Mouse (Mus musculus): ENCODE measurements around the gene Tmem161a. TPM values are rescaled to one million over a fixed set of nuclear protein-coding genes. Genes with fewer than 3 reads are reported as not detected.

Tmem161a gene
- polyA plus RNA-seq (2012; rRNA removed) = 29.4 and 31.9 TPM in 2 replicates

DNA sequence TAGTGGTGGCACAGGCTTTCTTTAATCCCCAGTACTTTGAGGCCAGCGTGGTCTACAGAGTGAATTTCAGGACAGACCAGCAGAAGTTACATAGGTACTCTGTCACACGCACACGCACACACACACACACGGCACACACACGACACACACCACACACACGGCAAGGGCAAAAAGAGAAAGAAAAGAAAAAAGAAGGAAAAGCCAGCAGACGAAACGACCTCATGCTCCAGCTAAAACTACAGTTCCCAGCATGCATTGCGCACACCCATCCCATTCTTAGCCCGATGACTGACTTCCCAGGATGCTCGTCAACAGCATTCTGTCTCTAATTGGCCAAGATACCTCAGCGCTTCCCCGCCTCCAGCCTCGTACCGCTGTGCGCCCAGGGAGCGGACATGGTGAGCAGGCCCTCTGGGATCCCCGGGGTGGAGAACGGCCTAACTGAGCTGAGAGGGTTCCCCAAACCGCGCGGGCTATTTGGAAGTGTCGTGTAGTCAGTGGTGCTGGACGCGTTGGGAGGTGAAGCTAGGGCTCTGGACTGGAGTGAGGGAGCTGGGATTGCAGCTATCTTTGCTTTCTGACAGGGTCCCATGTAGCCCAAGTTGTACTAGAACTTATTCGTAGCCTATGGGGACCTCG, at the start of gene Tmem161a:
TSS of gene Tmem161a (plus strand) at position 314 of the 639 bp plus-strand sequence.

DNA sequence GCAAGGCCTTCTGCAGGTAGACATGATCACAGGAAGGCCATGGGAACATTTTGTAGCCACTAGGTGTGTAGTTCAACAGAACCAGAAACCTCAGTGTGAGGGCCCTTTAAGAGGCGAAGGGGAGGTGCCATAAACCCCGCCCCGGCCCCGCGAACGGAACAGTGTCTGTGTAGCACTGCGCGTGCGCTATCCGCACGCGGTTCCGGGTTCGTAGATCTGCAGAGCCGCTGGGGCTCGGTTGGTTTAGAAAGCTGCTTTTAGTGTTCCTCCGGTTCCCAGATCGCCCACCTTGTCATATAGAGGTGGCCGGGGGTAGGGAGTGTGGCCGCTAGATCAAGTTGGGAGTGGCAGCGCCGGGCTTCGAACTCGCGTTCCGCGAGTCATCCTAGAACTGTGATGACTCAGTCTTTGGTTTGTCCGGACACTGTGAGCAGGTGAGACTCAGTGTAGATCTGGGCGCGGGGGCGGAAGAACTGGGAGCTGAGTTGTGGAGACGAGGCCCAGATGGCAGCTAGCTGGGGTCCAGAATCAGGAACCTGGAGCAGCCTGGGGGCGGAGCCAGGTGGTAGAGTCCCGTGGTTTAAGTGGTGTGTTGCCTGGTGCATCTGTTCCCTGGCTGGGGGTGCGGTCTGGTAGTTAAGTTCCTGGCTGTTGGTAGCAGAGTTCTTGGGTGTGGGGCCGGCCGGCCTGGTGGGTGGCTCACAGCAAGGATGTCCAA, 40.8 kb upstream of the Tmem161a start, which contains the start of gene Nr2c2ap:
TSS of gene Nr2c2ap (plus strand) at position 168 of the 718 bp plus-strand sequence.

DNA sequence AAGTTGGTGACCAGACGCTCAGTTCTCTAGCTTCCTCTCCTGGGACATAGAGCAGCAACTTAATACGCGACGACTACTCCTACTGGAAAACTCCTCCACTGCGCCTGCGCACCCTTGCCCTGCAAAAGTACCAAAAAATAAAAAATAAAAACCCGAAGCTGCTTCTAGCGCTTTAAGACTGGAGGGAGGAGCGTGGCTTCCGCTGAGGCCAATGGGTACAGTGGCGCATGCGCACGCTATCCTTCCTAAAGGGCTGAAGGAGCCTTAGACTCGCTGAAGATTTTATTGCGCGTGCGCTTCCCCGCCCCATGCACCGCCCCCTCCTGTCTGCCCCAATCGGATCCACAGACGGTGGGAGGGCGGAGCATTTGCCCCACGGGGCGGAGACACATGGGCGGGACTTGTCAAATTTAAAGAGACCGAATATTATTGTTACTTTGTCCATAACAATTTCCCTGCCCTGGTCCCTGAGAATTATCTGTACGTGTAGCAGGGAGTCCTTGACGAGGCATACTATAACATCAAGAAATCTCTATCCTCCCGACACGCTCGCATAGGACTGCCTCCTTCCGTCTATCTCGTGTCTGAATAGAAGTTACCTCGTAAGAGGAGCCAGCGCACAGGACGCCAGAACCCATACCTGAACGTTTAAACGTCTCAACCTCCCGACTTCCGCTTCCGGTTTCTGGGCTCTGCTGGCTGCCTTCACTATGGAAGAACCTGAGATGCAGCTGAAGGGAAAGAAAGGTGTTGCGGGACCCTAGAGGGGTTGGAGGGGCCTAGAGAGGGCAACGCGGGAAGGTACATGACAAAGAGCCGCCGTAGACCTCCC, 32.9 kb upstream of the Tmem161a start, which contains the start of the genes Rfxank, Borcs8 and Mef2b:
TSS of gene Rfxank (minus strand) at position 129 of the 832 bp plus-strand sequence.
TSS of gene Borcs8 (plus strand) at position 474 of the 832 bp plus-strand sequence.
TSS of gene Mef2b (plus strand) at position 686 of the 832 bp plus-strand sequence.

DNA sequence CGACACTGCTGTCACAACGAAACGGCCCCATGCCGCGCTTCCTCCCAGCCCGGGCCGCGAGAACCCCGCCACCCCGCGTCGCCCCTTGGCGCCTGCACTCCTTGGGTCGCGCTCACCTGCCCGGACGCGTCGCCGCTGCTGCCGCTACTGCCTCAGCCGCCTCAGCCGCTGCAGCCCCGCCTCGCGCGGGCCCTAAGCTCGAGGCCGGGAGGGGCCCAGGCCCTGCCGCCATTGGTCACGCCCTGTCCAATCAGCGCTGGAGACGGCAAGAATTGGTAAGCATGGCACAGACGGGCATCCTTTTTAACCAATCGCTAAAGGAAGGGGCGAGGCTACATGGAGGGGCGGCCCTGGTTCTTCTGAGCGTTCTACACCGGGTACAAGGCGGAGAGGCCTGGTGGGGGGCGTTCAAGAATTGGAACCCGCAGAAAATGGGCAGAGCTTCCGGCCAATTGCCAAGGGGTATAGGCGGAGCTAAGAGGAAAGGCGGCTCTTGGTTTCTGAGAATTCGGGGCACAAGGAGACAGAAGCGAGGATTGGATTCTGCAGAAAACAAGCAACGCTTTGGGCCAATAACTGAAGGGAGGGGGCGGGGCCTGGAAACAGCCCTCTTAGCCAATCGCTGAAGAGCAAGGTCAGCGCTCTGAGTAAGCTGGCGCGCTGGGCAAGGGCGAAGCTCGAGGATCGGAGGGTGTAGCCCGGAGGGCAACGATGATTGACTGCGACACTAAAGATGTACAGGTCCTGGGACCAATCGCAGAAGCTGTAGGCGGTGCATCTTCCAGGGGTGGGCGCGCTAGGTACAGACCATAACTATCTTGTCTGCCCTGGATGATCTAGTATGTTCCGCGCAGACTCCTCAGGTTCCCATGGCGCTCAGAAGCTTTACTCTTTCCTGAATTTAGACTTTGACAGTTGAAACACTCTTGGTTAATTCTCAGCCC, 40.2 kb downstream of the Tmem161a start, which contains the start of gene Slc25a42:
TSS of gene Slc25a42 (minus strand) at position 194 of the 944 bp plus-strand sequence.

Other genes with a start within 250 kb of the Tmem161a start
- 17.5 and 20.3 TPM in 2 replicates for gene Gatad2a, start 176.0 kb upstream of the Tmem161a start, polyA plus RNA-seq (2012; rRNA removed)
- gene Mau2, start 129.6 kb upstream of the Tmem161a start, polyA plus RNA-seq (2012; rRNA removed) = 17.2 and 19.6 TPM in 2 replicates
- gene Sugp1, start 129.5 kb upstream of the Tmem161a start, polyA plus RNA-seq (2012; rRNA removed) = 6.5 and 7.2 TPM in 2 replicates
- gene Tm6sf2, start 99.4 kb upstream of the Tmem161a start, polyA plus RNA-seq (2012; rRNA removed) = 1.1 and 1.2 TPM in 2 replicates
- 0.05 TPM in 2 replicates for gene Hapln4, start 88.9 kb upstream of the Tmem161a start, polyA plus RNA-seq (2012; rRNA removed)
- gene Ncan, start 51.5 kb upstream of the Tmem161a start, polyA plus RNA-seq (2012; rRNA removed) = 0.02 TPM in 1 of 2 replicates, not detected in the other
- gene Nr2c2ap, start 41.0 kb upstream of the Tmem161a start, polyA plus RNA-seq (2012; rRNA removed) = 11.3 and 12.4 TPM in 2 replicates
- gene Rfxank, start 33.2 kb upstream of the Tmem161a start, polyA plus RNA-seq (2012; rRNA removed) = 4.6 and 5.4 TPM in 2 replicates
- 23.9 and 27.1 TPM in 2 replicates for gene Borcs8, start 32.9 kb upstream of the Tmem161a start, polyA plus RNA-seq (2012; rRNA removed)
- 0.01 and 0.07 TPM in 2 replicates for gene Mef2b, start 32.6 kb upstream of the Tmem161a start, polyA plus RNA-seq (2012; rRNA removed)
- gene Slc25a42, start 39.9 kb downstream of the Tmem161a start, polyA plus RNA-seq (2012; rRNA removed) = 12.0 and 13.6 TPM in 2 replicates
- gene Sugp2, start 61.9 kb downstream of the Tmem161a start, polyA plus RNA-seq (2012; rRNA removed) = 16.4 and 16.8 TPM in 2 replicates
- gene Armc6, start 62.1 kb downstream of the Tmem161a start, polyA plus RNA-seq (2012; rRNA removed) = 11.0 and 13.4 TPM in 2 replicates
- gene Homer3, start 110.5 kb downstream of the Tmem161a start, polyA plus RNA-seq (2012; rRNA removed) = 5.7 and 6.2 TPM in 2 replicates
- gene Ddx49, start 130.1 kb downstream of the Tmem161a start, polyA plus RNA-seq (2012; rRNA removed) = 20.7 and 21.4 TPM in 2 replicates
- 126 and 139 TPM in 2 replicates for gene Cope, start 130.2 kb downstream of the Tmem161a start, polyA plus RNA-seq (2012; rRNA removed)
- 0.09 and 0.14 TPM in 2 replicates for gene Cers1, start 143.4 kb downstream of the Tmem161a start, polyA plus RNA-seq (2012; rRNA removed)
- 0.02 and 0.09 TPM in 2 replicates for gene Gdf1, start 157.5 kb downstream of the Tmem161a start, polyA plus RNA-seq (2012; rRNA removed)
- 10.6 and 15.5 TPM in 2 replicates for gene Upf1, start 180.9 kb downstream of the Tmem161a start, polyA plus RNA-seq (2012; rRNA removed)
- 0.36 and 0.40 TPM in 2 replicates for gene Comp, start 201.2 kb downstream of the Tmem161a start, polyA plus RNA-seq (2012; rRNA removed)